Mouse (Mus musculus) brain, embryonic 14.5 days (tissue): ENCODE data around the gene Cend1. TPM values are rescaled to one million over a fixed set of nuclear protein-coding genes. Genes with fewer than 3 reads are reported as not detected.

Experiments used
- DNase-seq: peaks from one replicate; pipeline ENCODE4 v3.0.0-alpha.2; 2011; ENCODE audit warnings: low read depth
- CTCF ChIP-seq: fragments of 200-500 bp; IDR thresholded peaks from 2 replicates; pipeline ENCODE4 v1.5.1; 2012; ENCODE audit warnings: inconsistent platforms, mild to moderate bottlenecking, moderate library complexity, borderline replicate concordance; ENCODE audit not compliant: insufficient read depth, insufficient read length; ENCODE audit errors: extremely low read depth
- POLR2A ChIP-seq: fragments of 200-500 bp; IDR thresholded peaks from 2 replicates; pipeline ENCODE4 v1.6.1; 2012; ENCODE audit warnings: mild to moderate bottlenecking, inconsistent platforms, borderline replicate concordance; ENCODE audit not compliant: poor library complexity, insufficient read depth, insufficient read length, severe bottlenecking; ENCODE audit errors: extremely low read depth
- polyA plus RNA-seq: library from polyadenylated mRNA; depleted of rRNA; stranded (reverse); fragments of >200 nt; gene quantifications from 2 replicates; pipeline ENCODE4 v1.2.3, GENCODE M21; 2012

Gene Cend1
- polyA plus RNA-seq, 1 experiment: 54.4 TPM

GRCm38 (mm10) chr7:141438201-141438968 lies 9.1 kb upstream of the Cend1 start:
- no peak for TF ChIP-seq CTCF
- TF ChIP-seq POLR2A: no peak
- no peak for DNase-seq

GRCm38 (mm10) chr7:141437178-141438120 lies 8.2 kb upstream of the Cend1 start, which contains the start of gene Slc25a22:
Slc25a22 (minus strand) TSS chr7:141437892.
- DNase-seq: peak; percentile 90
- TF ChIP-seq CTCF (peak; percentile 71), POLR2A (peak; percentile 78)

- no peak for DNase-seq
- TF ChIP-seq CTCF: no peak
- TF ChIP-seq POLR2A: no peak
Observed at GRCm38 (mm10) chr7:141436523-141436892, 7.2 kb upstream of the Cend1 start.

GRCm38 (mm10) chr7:141435856-141436522 lies 6.7 kb upstream of the Cend1 start:
- TF ChIP-seq POLR2A (no peak), CTCF (no peak)
- DNase-seq: no peak

- TF ChIP-seq CTCF (no peak), POLR2A (no peak)
- DNase-seq: peak; percentile 73
Observed at GRCm38 (mm10) chr7:141435129-141435855, 6.0 kb upstream of the Cend1 start.

DNA sequence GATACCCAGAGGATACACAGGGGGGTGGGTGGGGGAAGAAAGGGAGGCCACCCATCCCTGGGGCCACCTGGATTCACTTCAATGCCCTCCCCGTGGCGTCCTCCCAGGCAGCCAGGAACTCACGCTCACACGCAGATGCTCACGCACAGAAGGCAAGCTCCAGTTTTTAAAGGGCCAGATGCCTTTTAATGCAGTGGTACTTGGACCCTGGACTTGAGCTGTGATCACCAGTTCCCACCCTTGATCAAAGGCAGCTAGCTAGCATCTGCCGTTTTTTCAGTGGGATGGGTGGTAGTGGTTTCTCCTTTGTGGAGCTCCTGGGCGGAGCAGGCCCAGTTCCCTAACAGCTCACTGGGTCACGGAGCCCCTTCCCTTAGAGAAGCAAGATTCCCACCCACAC lies 5.2 kb upstream of the Cend1 start:
- TF ChIP-seq POLR2A (peak; percentile 42; the same call in 1 of the 2 replicates), CTCF (no peak)
- peak; percentile 85 for DNase-seq

DNA sequence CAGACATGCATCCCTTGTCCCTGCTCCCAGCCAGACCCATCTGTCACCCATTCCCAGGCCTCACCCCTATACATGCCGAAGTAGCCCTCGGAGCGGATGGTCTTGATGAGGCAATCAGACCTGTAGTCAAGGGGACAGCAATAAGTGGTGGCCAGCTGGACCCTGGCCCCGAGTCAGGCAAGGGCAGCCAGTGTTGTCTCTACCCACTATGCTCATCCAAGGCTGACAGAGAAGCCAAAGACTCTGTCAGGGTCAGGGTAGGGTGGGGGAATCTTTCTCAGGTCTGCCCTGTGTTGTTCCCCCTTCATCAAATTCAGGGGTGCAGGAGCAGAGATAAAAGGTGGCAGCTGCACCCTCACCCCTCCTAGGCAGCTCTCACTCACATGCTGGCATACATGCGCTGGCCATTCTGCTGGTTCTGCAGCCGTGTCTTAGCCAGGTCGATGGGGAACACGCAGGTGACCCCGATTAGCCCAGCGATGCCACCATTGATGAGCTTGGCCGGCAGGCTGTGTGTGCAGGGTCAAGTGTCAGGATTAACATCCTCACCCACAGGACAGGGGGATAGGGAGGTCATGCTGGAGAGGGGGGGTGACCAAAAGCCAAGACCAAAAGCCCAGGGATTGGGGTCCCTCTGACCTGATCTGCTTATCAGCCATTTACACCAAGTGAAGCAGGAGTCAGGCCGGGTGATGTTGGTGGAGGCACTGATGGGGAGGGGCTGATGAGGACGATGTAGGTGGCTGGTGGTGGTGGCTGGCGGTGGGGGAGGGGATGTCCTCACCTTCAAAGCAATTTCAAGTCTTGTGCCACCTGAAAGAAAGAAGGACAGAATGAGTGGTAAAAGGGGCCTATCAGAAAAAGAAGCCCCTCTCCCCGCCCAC lies 4.5 kb upstream of the Cend1 start:
- TF ChIP-seq POLR2A (no peak), CTCF (no peak)
- DNase-seq: no peak

DNA sequence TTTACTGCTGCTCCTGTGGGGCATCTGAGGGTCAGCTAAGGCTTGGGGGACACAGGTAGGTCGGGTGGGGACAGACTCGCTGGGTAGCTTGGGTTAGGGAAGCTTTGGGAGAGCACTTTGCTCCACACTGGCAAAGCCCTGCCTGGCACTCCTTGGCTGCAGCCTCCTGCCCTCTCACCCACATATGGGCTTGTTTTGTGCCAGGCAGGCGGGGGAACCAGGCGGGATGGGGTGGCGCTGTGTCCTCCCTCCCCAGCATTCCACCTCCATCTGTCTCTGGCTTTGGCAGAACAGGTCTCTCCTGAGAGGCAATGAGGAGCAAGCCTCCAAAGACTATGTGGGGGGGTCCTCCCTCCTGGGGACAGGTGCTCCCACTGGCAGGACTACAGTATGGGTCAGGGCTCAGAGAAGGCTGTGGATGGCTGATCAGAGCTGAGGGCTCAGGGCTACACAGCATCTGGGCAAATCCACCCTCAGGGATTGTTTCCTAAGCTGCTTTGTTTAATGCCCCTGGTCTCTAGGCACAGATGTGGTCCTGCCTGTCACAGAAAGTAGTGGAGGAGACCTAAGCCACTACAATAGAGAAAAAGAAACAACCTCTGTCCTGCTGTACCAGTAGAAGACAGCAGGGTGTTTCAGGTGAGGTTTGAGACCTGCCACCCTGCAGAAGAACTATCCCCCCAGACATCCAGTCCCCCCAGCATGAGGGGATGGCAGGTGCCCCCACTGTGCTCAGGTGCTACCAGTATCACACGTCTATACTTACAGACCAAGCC lies 3.6 kb upstream of the Cend1 start:
- DNase-seq: peak; percentile 30

DNA sequence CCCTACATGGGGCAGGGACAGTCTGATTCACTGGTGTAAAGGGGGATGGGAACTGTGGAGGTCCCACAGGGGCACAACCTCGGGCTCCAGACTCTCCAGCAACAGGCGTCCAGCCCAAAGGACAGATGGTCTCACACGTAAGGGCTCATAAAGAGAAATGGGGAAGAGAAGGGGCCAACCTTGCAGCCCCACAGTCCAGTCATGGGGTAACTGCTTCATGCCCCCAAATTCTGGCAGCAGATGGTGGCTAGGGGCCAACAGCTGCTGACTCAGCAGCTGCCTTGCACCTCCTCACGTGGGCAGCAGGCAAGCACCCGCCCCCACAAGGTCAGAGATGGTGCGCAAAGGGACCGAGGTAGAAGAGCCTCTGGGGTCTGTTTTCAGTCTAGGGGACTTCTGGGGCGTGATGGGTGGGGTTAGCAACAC lies 2.9 kb upstream of the Cend1 start:
- no peak for DNase-seq
- TF ChIP-seq CTCF (no peak), POLR2A (no peak)

More for the DNA sequence above, 3.6 kb upstream of the Cend1 start:
- TF ChIP-seq CTCF (no peak), POLR2A (no peak)

DNA sequence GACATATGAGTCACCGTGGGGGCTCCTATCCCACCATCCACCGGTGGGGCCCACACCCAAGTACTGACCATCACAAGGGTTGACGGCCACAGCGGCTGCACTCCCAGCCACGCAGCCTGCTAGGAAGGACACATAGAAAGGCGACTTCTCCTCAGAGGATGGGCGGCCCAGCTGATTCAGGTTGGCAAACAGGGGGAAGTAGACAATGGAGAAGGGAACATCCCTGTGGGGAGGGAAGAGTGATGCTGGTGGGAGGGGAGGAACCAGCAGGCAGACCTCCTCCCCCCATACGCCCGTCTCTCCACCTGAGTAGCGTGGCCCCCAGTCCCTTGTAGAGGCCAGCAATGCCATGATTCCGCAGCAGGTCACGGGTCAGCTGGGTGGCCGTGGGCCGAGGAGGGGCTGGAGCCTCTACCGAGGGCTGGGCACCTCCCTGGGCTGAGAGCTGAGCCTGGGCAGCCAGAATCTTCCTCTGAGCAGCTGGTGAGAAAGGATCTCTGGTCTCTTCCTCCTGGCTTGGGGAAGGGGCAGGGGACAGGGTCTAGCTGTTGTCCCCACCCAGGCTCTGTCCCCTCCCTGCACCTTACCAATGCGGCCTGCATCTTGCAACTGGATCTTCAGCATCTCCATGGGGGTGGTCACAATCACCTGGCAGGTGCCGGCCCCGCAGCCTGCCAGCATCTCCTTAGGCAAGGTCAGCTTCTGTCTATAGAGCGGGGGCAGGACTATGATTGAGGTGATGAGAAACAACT lies 2.3 kb upstream of the Cend1 start:
- no peak for DNase-seq
- TF ChIP-seq POLR2A (no peak), CTCF (no peak)

GRCm38 (mm10) chr7:141430585-141431240 lies 1.4 kb upstream of the Cend1 start:
- TF ChIP-seq CTCF: no peak
- TF ChIP-seq POLR2A: no peak
- DNase-seq: no peak
